Mouse (Mus musculus): ENCODE measurements around the gene Hnrnpa0. TPM values are rescaled to one million over a fixed set of nuclear protein-coding genes. Genes with fewer than 3 reads are reported as not detected.

Gene Hnrnpa0
- total and polyA plus RNA-seq, 3 experiments: 165 to 381 (median 209) TPM

DNA sequence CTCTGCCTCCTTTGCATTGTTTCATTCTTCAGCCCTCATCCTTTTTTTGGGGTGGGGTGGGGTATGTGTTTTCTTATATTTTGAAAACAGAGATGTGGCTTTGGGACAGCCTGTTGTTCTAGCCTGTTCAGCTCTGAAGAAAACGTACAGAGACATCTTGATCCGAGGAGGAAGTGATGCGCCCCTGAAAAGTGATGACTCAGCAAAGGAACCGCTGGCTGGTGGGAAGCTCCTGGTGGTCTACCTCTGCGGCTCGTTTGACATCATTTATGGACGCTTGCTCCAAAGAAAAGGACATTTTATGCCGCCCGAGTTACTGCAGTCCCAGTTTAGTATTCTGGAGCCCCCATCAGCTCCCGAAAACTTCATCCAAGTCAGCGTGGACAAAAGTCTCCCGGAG is 35.0 kb upstream of the Hnrnpa0 start:
- Histone ChIP-seq H3K4me1 (ENCODE audit: control insufficient read depth in 1 of 2, insufficient read depth in 2 of 2, low read length in 2 of 2) (no peaks in the 10 kb centered on the region), H3K36me3 (ENCODE audit: control insufficient read depth in 1 of 2, insufficient read depth in 2 of 2, low read length in 2 of 2) (no peaks in the 10 kb centered on the region), H3K27me3 (ENCODE audit: control insufficient read depth in 1 of 2, insufficient read depth in 2 of 2, low read length in 2 of 2) (no peaks in the 10 kb centered on the region), H3K79me2 (ENCODE audit: control insufficient read depth, insufficient read depth, low read length, poor library complexity) (no peaks in the 10 kb centered on the region), H3K27ac (ENCODE audit: control insufficient read depth, low read depth, low read length) (no peak overlapping the region), H3K9me3 (replicated peaks; ENCODE audit: insufficient read depth, low read length) (no peaks in the 10 kb centered on the region), H3K9ac (ENCODE audit: control insufficient read depth, low read depth, low read length, poor library complexity, severe bottlenecking) (no peak overlapping the region), H3K4me3 (ENCODE audit: control insufficient read depth in 1 of 2, insufficient read depth in 1 of 2, low read depth in 2 of 2, low read length in 2 of 2) (no peak overlapping the region)
- TF ChIP-seq MYC (IDR thresholded peaks at IDR 0.05; ENCODE audit: low read depth, low read length) (no peak), MAFK (IDR thresholded peaks at IDR 0.05; ENCODE audit: borderline replicate concordance, low read depth, low read length) (peak; percentile 88)
- no peak for DNase-seq (ENCODE audit: low read depth, low spot score)

GRCm38 (mm10) chr13:58160761-58161160 is 32.4 kb upstream of the Hnrnpa0 start:
- Histone ChIP-seq H3K27ac (ENCODE audit: control insufficient read depth, low read depth, low read length) (no peak overlapping the region), H3K27me3 (ENCODE audit: control insufficient read depth in 1 of 2, insufficient read depth in 2 of 2, low read length in 2 of 2) (no peaks in the 10 kb centered on the region), H3K9me3 (replicated peaks; ENCODE audit: insufficient read depth, low read length) (no peaks in the 10 kb centered on the region), H3K9ac (ENCODE audit: control insufficient read depth, low read depth, low read length, poor library complexity, severe bottlenecking) (no peak overlapping the region), H3K4me1 (ENCODE audit: control insufficient read depth in 1 of 2, insufficient read depth in 2 of 2, low read length in 2 of 2) (peaks cover 3 to 4% of the 10 kb centered on the region in 2 experiments; a peak in 3 of 4 replicates), H3K4me3 (ENCODE audit: control insufficient read depth in 1 of 2, insufficient read depth in 1 of 2, low read depth in 2 of 2, low read length in 2 of 2) (no peak overlapping the region), H3K79me2 (ENCODE audit: control insufficient read depth, insufficient read depth, low read length, poor library complexity) (peaks cover 8% of the 10 kb centered on the region), H3K36me3 (ENCODE audit: control insufficient read depth in 1 of 2, insufficient read depth in 2 of 2, low read length in 2 of 2) (peaks cover 0 to 4% of the 10 kb centered on the region in 2 experiments; a peak in 2 of 4 replicates)
- TF ChIP-seq POLR2AphosphoS5 (IDR thresholded peaks at IDR 0.05; ENCODE audit: borderline replicate concordance, low read depth, low read length) (no peak), ZKSCAN1 (IDR thresholded peaks at IDR 0.05; ENCODE audit: low read depth, low read length) (no peak), ZNF384 (IDR thresholded peaks at IDR 0.05; ENCODE audit: low read depth, low read length) (no peak), EP300 (IDR thresholded peaks at IDR 0.05; ENCODE audit: low read depth in 1 of 2, low read length in 2 of 2) (no peak), GATA1 (IDR thresholded peaks at IDR 0.05; ENCODE audit: low read depth, low read length) (no peak), POLR2AphosphoS2 (IDR thresholded peaks at IDR 0.05; ENCODE audit: low read length) (no peak), ELF1 (IDR thresholded peaks at IDR 0.05; ENCODE audit: low read depth, low read length) (no peak), UBTF (IDR thresholded peaks at IDR 0.05; ENCODE audit: borderline replicate concordance, insufficient read depth, low read depth, low read length) (no peak), MEF2A (IDR thresholded peaks at IDR 0.05; ENCODE audit: extremely low read depth, insufficient replicate concordance, low read depth, low read length, poor library complexity, severe bottlenecking) (no peak), NELFE (IDR thresholded peaks at IDR 0.05; ENCODE audit: low read depth, low read length) (no peak)
- DNase-seq (ENCODE audit: low read depth, low spot score): no peak

DNA sequence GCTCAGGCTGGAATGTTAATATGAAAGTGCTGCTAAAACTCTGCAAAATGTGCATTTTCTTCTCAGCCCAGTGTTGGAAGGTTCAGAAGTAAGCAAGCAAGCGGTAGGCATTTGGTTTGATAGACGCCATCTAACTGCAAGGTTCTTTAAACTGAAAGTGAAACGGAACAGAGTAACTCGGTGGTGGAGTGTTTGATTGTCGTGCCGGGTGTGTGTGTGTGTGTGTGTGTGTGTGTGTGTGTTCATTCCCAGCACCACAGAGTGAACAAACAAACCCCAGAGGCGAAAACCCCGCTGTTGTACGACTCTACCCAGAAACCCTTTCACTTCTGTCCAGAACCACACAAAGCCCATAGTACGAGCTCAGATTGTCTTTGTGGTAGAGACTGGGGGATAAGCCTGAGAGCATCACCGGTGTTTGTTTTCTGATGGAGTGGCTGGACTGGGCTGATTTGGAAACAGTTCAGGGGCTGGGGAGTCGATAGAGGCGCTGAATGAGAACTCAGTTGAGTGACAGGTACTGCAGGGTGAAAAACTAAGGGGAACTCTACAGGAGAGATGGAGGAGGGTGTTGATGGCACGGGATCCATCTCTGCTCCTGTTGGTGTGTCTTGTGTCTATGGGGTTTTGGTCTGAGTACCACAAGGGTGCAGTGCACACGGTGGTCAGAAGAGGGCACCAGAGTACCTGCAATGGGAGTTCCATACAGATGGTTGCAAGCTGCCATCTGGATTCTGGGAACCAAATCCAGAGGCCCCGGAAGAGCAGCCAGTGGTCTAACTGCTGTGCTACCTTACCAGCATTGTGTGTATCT is 29.9 kb upstream of the Hnrnpa0 start:
- H3K27ac ChIP-seq (ENCODE audit: control insufficient read depth, low read depth, low read length): peak overlapping the region; percentile 55
- H3K9ac ChIP-seq (ENCODE audit: control insufficient read depth, low read depth, low read length, poor library complexity, severe bottlenecking): peak overlapping the region; percentile 72
- peaks cover 3 to 4% of the 10 kb centered on the region in 2 experiments; a peak in 3 of 4 replicates for H3K4me1 ChIP-seq (ENCODE audit: control insufficient read depth in 1 of 2, insufficient read depth in 2 of 2, low read length in 2 of 2)
- peaks cover 8% of the 10 kb centered on the region for H3K79me2 ChIP-seq (ENCODE audit: control insufficient read depth, insufficient read depth, low read length, poor library complexity)
- H3K4me3 ChIP-seq (ENCODE audit: control insufficient read depth in 1 of 2, insufficient read depth in 1 of 2, low read depth in 2 of 2, low read length in 2 of 2): peak overlapping the region; percentile 76
- H3K9me3 ChIP-seq (replicated peaks; ENCODE audit: insufficient read depth, low read length): no peaks in the 10 kb centered on the region
- peak; percentile 95 for DNase-seq (ENCODE audit: low read depth, low spot score)
- H3K27me3 ChIP-seq (ENCODE audit: control insufficient read depth in 1 of 2, insufficient read depth in 2 of 2, low read length in 2 of 2): no peaks in the 10 kb centered on the region
- peaks cover 0 to 4% of the 10 kb centered on the region in 2 experiments; a peak in 2 of 4 replicates for H3K36me3 ChIP-seq (ENCODE audit: control insufficient read depth in 1 of 2, insufficient read depth in 2 of 2, low read length in 2 of 2)
- TF ChIP-seq MAZ (IDR thresholded peaks at IDR 0.05; ENCODE audit: low read depth, low read length) (peak; percentile 40; the same call in 1 of the 2 replicates), ZKSCAN1 (IDR thresholded peaks at IDR 0.05; ENCODE audit: low read depth, low read length) (no peak), ETS1 (IDR thresholded peaks at IDR 0.05; ENCODE audit: low read depth, low read length) (peak; percentile 62), TBP (IDR thresholded peaks at IDR 0.05; ENCODE audit: low read depth, low read length) (no peak; the same call in 1 of the 2 replicates), USF2 (IDR thresholded peaks at IDR 0.05; ENCODE audit: borderline replicate concordance in 1 of 2, insufficient read depth in 1 of 2, low read depth in 1 of 2, low read length in 2 of 2) (no peak), BHLHE40 (IDR thresholded peaks at IDR 0.05; ENCODE audit: borderline replicate concordance, low read depth, low read length) (peak; percentile 67), TAL1 (IDR thresholded peaks at IDR 0.05; ENCODE audit: low read length) (no peak), ZMIZ1 (IDR thresholded peaks at IDR 0.05; ENCODE audit: low read depth, low read length) (no peak), HCFC1 (IDR thresholded peaks at IDR 0.05; ENCODE audit: low read depth, low read length) (0 out of 2 replicates have a peak, but pooled peaks have one; percentile 23), ELF1 (IDR thresholded peaks at IDR 0.05; ENCODE audit: low read depth, low read length) (peak; percentile 46; the same call in 1 of the 2 replicates), SMC3 (IDR thresholded peaks at IDR 0.05; ENCODE audit: low read depth, low read length) (peak; percentile 69), UBTF (IDR thresholded peaks at IDR 0.05; ENCODE audit: borderline replicate concordance, insufficient read depth, low read depth, low read length) (no peak), RAD21 (IDR thresholded peaks at IDR 0.05; ENCODE audit: low read depth, low read length) (peak; percentile 91), POLR2AphosphoS2 (IDR thresholded peaks at IDR 0.05; ENCODE audit: low read length) (no peak)

All from MEL (cell line).